In the genomic region with DNA sequence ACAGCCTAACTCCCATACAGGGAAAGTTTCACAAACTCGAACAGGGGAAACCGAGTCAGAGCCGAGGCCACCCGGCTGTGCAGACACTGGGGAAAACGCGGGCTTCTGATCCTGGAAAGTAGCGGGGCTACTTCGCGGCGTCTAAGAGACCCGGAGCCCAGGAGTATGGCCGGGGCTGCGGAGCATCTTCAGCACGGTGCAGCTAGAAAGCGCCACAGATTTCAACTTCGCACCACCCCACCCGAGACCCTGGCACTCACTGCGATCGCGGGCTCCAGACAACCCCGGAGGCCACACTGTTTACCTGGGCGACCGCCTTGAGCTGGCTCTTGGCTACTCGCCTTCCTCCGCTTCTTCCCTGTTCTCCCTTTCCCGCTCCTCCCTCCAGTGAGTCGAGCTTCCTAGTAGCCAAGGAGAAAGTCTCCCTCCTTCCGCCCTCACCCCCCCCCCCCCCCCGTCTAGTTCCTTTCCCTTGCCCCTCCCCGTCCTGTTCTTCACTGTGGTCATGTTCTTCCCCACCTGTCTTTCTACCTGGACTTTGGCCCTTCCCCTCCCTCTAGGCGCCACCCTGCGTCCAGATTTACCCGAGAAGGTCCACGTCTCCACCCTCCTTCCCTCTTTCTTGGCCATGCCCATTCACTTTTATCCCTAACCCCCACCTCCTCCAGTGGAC, we compare ENCODE assay signal across 8 mouse cellular contexts. TPM values are rescaled to one million over a fixed set of nuclear protein-coding genes. Genes with fewer than 3 reads are reported as not detected.
DNase-seq lines count a peak whose midpoint lies in the region; ATAC-seq and TF ChIP-seq lines count a peak whose summit lies in the region.

A gene (minus strand): TSS at position 376 of the 673 bp plus-strand sequence.

- no peak within 1 kb of the TSS for H3K27ac ChIP-seq in limb, embryonic 14.5 days (replicated peaks; ENCODE audit: low read depth, low read length)
- H3K27ac ChIP-seq in small intestine, adult 2 months (ENCODE audit: insufficient read depth, low read depth, low read length), result peak within 1 kb of the TSS; percentile 96

- no peak within 1 kb of the TSS for H3K9ac ChIP-seq in limb, embryonic 14.5 days (ENCODE audit: low read depth, low read length, severe bottlenecking)

- no peaks in the 10 kb centered on the region for H3K36me3 ChIP-seq in limb, embryonic 14.5 days (ENCODE audit: control insufficient read depth, insufficient read depth, low read length)
- H3K36me3 ChIP-seq in small intestine, adult 2 months (ENCODE audit: control insufficient read depth, insufficient read depth, low read length), result peaks cover 3% of the 10 kb centered on the region; the same call in 1 of the 2 replicates

- TF ChIP-seq POLR2A in lung, adult 2 months (IDR thresholded peaks at IDR 0.05; ENCODE audit: borderline replicate concordance, extremely low read depth, low read depth, low read length), result peak; percentile 20; the same call in 1 of the 2 replicates
- TF ChIP-seq POLR2A in limb, embryonic 14.5 days (IDR thresholded peaks at IDR 0.05; ENCODE audit: borderline replicate concordance, extremely low read depth, insufficient read depth, insufficient read length), result no peak
- TF ChIP-seq POLR2A in small intestine, adult 2 months (IDR thresholded peaks at IDR 0.05; ENCODE audit: low read depth, low read length), result peak; percentile 76; the same call in 1 of the 2 replicates

- TF ChIP-seq CTCF in lung, adult 2 months (IDR thresholded peaks at IDR 0.05; ENCODE audit: insufficient read depth, low read length), result no peak
- TF ChIP-seq CTCF in small intestine, adult 2 months (IDR thresholded peaks at IDR 0.05; ENCODE audit: extremely low read depth, insufficient read length, insufficient replicate concordance, low read depth, low read length), result no peak

- DNase-seq in lung, adult 2 months, result no peak
- DNase-seq in lung, postnatal 4 days, result no peak
- DNase-seq in limb, embryonic 14.5 days (ENCODE audit: low spot score), result no peak
- no peak for DNase-seq in gastrocnemius, adult 18-20 months (ENCODE audit: low spot score)
- DNase-seq in frontal cortex, adult 2 months (ENCODE audit: extremely low spot score in 1 of 2, low spot score in 1 of 2), result no peak
- DNase-seq in T-cell, adult 2 months (ENCODE audit: low spot score), result no peak

- H3K4me2 ChIP-seq in limb, embryonic 14.5 days (replicated peaks; ENCODE audit: low read depth, low read length, severe bottlenecking), result peak within 1 kb of the TSS; percentile 28; the same call in 1 of the 2 replicates

- WGBS in lung, adult 2 months, result 9% methylated on average over 31 of the region's 34 CpGs
- WGBS in limb, embryonic 14.5 days, result 16% methylated on average over 30 of the region's 34 CpGs
- WGBS in small intestine, adult 2 months, result 4% methylated on average over 33 of the region's 34 CpGs

- no peak; the same call in none of the 2 replicates for ATAC-seq in erythroid progenitor cell, adult 5-6 weeks (replicated peaks; ENCODE audit: low FRiP score, poor library complexity, severe bottlenecking)
- no peak for ATAC-seq in limb, embryonic 14.5 days (ENCODE audit: low FRiP score, low read depth)

- H3K4me3 ChIP-seq in lung, adult 2 months (replicated peaks; ENCODE audit: extremely low read depth, low read depth, low read length), result peak within 1 kb of the TSS; percentile 53
- peak within 1 kb of the TSS; percentile 13 for H3K4me3 ChIP-seq in limb, embryonic 14.5 days (replicated peaks; ENCODE audit: low read length)
- H3K4me3 ChIP-seq in small intestine, adult 2 months (ENCODE audit: low read depth, low read length), result peak within 1 kb of the TSS; percentile 97

- H3K4me1 ChIP-seq in lung, adult 2 months (ENCODE audit: control insufficient read depth, insufficient read depth, low read length), result no peaks in the 10 kb centered on the region; the same call in 1 of the 2 replicates
- peaks cover 5% of the 10 kb centered on the region for H3K4me1 ChIP-seq in limb, embryonic 14.5 days (ENCODE audit: control insufficient read depth, insufficient read depth, low read length)
- H3K4me1 ChIP-seq in small intestine, adult 2 months (ENCODE audit: control insufficient read depth, insufficient read depth, insufficient read length, low read length), result peaks cover 17% of the 10 kb centered on the region; the same call in 1 of the 2 replicates

- H3K27me3 ChIP-seq in limb, embryonic 14.5 days (ENCODE audit: control insufficient read depth, insufficient read depth, low read length), result peaks cover 50% of the 10 kb centered on the region
- no peaks in the 10 kb centered on the region for H3K27me3 ChIP-seq in small intestine, adult 2 months (ENCODE audit: control insufficient read depth, insufficient read depth, low read length)

- no peaks in the 10 kb centered on the region for H3K9me3 ChIP-seq in limb, embryonic 14.5 days (ENCODE audit: control insufficient read depth, low read length)

RNA-seq across cellular contexts. Expression of the gene that starts here (rescaled TPM):
- polyA plus RNA-seq in lung, adult 2 months (2012; rRNA removed), result 25.0 and 31.3 TPM in 2 replicates
- total RNA-seq in erythroid progenitor cell, adult 5-6 weeks (2015; ENCODE audit: low replicate concordance), result 12.2 and 12.3 TPM in 2 replicates
- 10.9 and 14.4 TPM in 2 replicates for total RNA-seq in erythroid progenitor cell, adult 5-6 weeks (2017; ENCODE audit: low replicate concordance)
- polyA plus RNA-seq in limb, embryonic 14.5 days (2012; rRNA removed), result 1.1 and 1.5 TPM in 2 replicates
- 0.67 and 0.77 TPM in 2 replicates for polyA plus RNA-seq in limb, embryonic 14.5 days (2014; fragmentation: Nextera tagmentation; extraction: Ambion mirVana)
- polyA plus RNA-seq in small intestine, adult 2 months (2012; rRNA removed), result 180 and 195 TPM in 2 replicates
- 1 to 10 TPM; 1.7 to 2.4 TPM for total RNA-seq in gastrocnemius, adult 18-20 months (2021)
- 0.71 and 1.0 TPM in 2 replicates for polyA plus RNA-seq in frontal cortex, adult 2 months (2012; rRNA removed)

Comparison
In these comparisons a context has a peak if more than half of its experiments do, and no peak if none do; other contexts are left out.
1. RNA of the gene that starts here (polyA plus RNA-seq): 180 to 195 TPM in small intestine, adult 2 months and 25.0 to 31.3 TPM in lung, adult 2 months; 0.67 to 1.5 TPM in limb, embryonic 14.5 days and 0.71 to 1.0 TPM in frontal cortex, adult 2 months; every median in the first group is over 10 times any median in the second.
2. H3K4me3 ChIP-seq: peak in every context shown above with its lines; median percentile 97 in small intestine, adult 2 months; 53 in lung, adult 2 months; 13 in limb, embryonic 14.5 days.